Mouse (Mus musculus) ES-Bruce4 (cell line): ENCODE measurements at regions not wholly inside any gene's neighbourhood (a gene's known extent, or its start where the extent isn't known, plus 50 kb on each side); places are given as distances from the start of the nearest gene placed in this dataset.

Experiments used
- CTCF ChIP-seq: IDR thresholded peaks from one replicate; pipeline ENCODE4 v1.8.1; 2011; ENCODE audit warnings: low read depth, low read length
- EP300 ChIP-seq: IDR thresholded peaks from 2 replicates; pipeline ENCODE4 v1.6.1; 2011; ENCODE audit warnings: low read depth, low read length; ENCODE audit not compliant: insufficient read depth
- POLR2A ChIP-seq: IDR thresholded peaks from one replicate; pipeline ENCODE4 v1.8.1; 2011; ENCODE audit warnings: low read length; ENCODE audit not compliant: insufficient read depth

- no peak for TF ChIP-seq CTCF
- TF ChIP-seq EP300 = no peak
- no peak for TF ChIP-seq POLR2A
Observed at GRCm38 (mm10) chr17:7633382-7634290, 193.5 kb downstream of the Fndc1 start.
